Mouse (Mus musculus) spleen, adult 2 months (tissue): Measurements from ENCODE around the gene Naip2. TPM values are rescaled to one million over a fixed set of nuclear protein-coding genes. Genes with fewer than 3 reads are reported as not detected.
"Not testable (repeated sequence)": the region's sequence is repeated elsewhere in the genome, so short reads cannot be mapped to it uniquely, and the experiment has no call there.

Source experiments
- DNase-seq, 2 experiments: peaks; one replicate each; pipeline versions ENCODE4 v3.0.0 to v3.0.0-alpha.2; 2012 to 2021; ENCODE audit warnings: low spot score in 2 of 2, low read depth in 1 of 2
- H3K27ac ChIP-seq: fragments of 200-500 bp; 2 replicates; pipeline ENCODE4 v1.5.1; 2012; ENCODE audit warnings: low read length, inconsistent platforms; ENCODE audit not compliant: insufficient read depth
- H3K27me3 ChIP-seq: fragments of 200-500 bp; 2 replicates; pipeline ENCODE4 v1.6.1; 2012; ENCODE audit warnings: mild to moderate bottlenecking, moderate library complexity, low read length, inconsistent platforms; ENCODE audit not compliant: control insufficient read depth, insufficient read depth
- H3K36me3 ChIP-seq: fragments of 200-500 bp; 2 replicates; pipeline ENCODE4 v1.6.1; 2012; ENCODE audit warnings: mild to moderate bottlenecking, low read length, inconsistent platforms; ENCODE audit not compliant: control insufficient read depth, insufficient read depth
- H3K4me1 ChIP-seq: fragments of 200-500 bp; 2 replicates; pipeline ENCODE4 v1.6.1; 2011; ENCODE audit warnings: inconsistent platforms; ENCODE audit not compliant: control insufficient read depth, insufficient read depth, insufficient read length
- H3K4me3 ChIP-seq: fragments of 200-500 bp; 2 replicates; pipeline ENCODE4 v1.5.1; 2011; ENCODE audit warnings: mild to moderate bottlenecking, inconsistent platforms; ENCODE audit not compliant: insufficient read depth, insufficient read length; ENCODE audit errors: extremely low read depth
- CTCF ChIP-seq: fragments of 200-500 bp; IDR thresholded peaks from 2 replicates; pipeline ENCODE4 v1.5.1; 2011; ENCODE audit warnings: mild to moderate bottlenecking, inconsistent platforms; ENCODE audit not compliant: insufficient read depth, insufficient read length, insufficient replicate concordance; ENCODE audit errors: extremely low read depth
- POLR2A ChIP-seq: fragments of 200-500 bp; IDR thresholded peaks from 2 replicates; pipeline ENCODE4 v1.6.1; 2011; ENCODE audit warnings: low read depth, low read length, inconsistent platforms
- WGBS: fragments of 180-500 bp; shearing (Covaris S2); methylation state at CpG from one replicate; pipeline ENCODE4 v1.1.7; 2018; 5-methylcytosine and 5-hydroxymethylcytosine counted together
- polyA plus RNA-seq: library from polyadenylated mRNA; depleted of rRNA; stranded (reverse); fragments of >200 nt; gene quantifications from 2 replicates; pipeline ENCODE4 v1.2.3, GENCODE M21; 2012

Gene Naip2
- polyA plus RNA-seq, 1 experiment: 3.2 TPM

DNA sequence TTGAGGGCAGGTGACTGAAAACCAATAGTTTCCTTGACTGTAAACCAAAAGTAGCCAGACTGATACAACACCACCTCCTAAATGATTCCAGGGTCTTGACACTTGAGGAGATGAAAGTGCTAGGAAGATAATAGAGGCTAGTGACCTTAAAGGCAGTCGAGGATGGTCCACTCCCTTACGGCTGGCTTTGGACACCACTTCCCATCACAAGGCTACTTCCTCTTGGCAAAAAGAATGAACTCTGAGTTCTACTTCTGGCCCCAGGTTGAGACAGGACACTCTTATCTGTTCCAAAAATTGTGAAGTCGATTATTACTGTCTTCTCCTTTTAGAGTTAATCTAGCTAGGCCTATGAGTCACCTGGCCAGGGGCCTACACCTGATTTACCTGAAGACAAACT is 6.5 kb downstream of the Naip2 start:
- Histone ChIP-seq H3K36me3 (no peaks in the 10 kb centered on the region), H3K27me3 (no peaks in the 10 kb centered on the region), H3K4me1 (no peaks in the 10 kb centered on the region), H3K4me3 (no peak overlapping the region), H3K27ac (peak overlapping the region; percentile 9; the same call in 1 of the 2 replicates)
- TF ChIP-seq CTCF (no peak), POLR2A (no peak)
- DNase-seq: no peak
- WGBS: 83% methylated on average over 3 of the region's 3 CpGs

DNA sequence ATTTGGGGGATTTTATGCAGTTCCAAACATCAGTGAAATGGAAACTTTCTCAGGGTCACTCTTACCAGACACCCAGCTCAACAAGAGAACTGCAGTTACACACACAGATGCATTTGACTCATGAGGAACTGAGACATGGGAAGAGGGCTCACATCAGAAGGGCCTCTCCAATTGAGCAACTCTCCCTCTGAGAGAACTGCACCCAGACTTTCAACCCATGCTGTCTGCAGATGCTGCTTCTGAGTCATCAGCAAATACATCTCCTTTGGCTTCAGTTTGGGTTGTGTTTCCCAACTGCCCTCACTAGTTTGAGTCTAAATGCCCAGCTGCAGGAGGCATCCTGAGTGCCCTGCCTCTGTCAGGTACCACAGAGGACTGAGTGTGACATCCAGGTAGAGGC is 18.8 kb downstream of the Naip2 start:
- not testable (repeated sequence) for H3K27ac ChIP-seq, H3K36me3 ChIP-seq, H3K4me3 ChIP-seq, H3K4me1 ChIP-seq, DNase-seq, H3K27me3 ChIP-seq

DNA sequence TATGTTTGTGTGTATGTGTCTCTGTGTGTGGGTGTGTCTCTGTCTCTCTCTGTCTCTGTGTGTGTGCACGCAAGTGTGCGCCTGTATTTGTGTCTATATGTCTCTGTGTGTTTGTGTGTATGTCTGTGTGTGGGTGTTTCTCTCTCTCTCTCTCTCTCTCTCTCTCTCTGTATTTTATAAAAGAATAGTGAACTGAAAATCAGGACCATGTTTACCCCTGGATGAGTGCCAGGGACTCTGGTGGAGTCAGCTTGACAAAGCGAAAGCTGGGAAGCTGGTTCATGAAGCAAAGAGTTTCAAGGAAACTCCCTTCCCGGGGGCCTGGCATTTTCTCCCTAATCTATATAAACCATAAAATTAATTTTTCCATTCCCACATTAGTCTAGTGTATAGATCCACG is 27.5 kb downstream of the Naip2 start:
- not testable (repeated sequence) for H3K4me3 ChIP-seq, H3K27ac ChIP-seq, H3K27me3 ChIP-seq, DNase-seq, H3K36me3 ChIP-seq, H3K4me1 ChIP-seq
- WGBS: 86% methylated on average over 4 of the region's 5 CpGs

DNA sequence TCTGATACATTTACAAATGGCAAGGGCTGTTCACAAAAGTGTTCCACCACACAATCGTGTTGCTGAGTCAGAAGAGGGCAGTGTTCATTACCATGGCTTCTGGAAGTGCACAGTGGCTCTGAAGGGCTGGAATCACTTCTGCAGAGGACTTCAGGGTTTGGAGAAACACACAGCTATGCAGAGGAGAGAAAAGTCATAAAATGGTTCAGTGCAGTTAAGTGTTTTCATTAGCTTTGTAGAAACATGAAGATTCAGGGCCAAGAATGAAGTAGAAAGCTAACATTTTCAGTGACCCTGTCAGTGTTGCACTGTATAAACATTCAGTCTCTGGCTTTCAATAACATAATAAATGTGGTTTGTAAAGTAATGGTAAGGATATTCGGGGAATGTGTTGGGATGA is 35.5 kb downstream of the Naip2 start:
- not testable (repeated sequence) for DNase-seq, H3K36me3 ChIP-seq, H3K27me3 ChIP-seq, H3K4me1 ChIP-seq, H3K4me3 ChIP-seq, H3K27ac ChIP-seq
- whole genome bisulfite sequencing: 72% methylated on average over 2 of the region's 2 CpGs

DNA sequence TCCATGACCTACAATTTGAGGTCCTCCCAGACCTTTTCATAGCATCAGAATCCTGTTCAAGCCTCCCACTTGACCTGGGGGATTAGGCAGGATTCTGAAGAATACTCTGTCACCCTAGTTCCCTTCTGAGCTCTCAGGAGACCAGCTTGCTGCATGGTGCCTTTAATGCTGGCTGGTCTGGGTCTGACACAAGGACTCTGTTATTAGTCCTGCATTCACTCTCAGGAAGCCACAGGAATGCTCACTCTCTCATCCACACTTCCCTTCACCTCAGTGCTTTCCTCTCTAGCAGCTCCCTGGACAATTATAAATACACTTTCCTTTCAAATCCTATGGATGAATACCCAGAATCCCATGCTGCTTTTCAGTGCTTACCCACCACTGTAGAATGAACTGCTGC is 39.4 kb downstream of the Naip2 start:
- not testable (repeated sequence) for DNase-seq, H3K4me1 ChIP-seq, H3K27me3 ChIP-seq, H3K27ac ChIP-seq, H3K4me3 ChIP-seq, H3K36me3 ChIP-seq

DNA sequence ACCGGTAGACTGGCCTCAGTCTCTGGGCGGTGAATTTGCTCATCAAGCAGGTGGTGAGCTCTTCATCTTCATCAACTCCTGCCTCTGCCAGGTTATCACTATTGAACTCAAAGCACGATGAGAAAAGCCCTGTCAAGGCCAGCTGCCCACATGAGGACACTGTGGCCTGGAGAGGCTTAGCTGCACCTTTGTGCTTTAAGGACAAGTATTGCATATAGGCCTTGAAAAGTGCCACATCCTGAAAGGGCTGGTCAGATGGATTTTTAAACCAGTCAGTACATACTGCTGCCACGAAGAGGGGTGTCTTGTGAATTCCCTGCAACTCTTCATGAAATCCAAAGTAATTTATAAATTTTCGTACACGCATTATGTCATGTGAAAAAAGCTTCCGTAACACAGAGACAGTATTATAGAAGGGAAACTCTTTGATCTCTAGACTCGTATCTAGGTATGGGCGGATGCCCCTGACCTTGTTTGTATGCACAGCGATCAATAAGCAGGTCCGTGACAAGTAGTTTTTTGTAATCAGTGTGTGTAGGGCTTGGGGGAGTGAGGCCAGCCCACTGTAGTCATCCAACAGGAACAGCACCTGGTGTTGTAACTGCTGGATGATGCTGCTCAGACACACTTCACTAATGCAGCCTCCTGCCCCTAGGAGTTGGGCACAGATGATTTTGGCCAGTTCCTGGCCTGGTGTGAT is 40.6 kb downstream of the Naip2 start:
- H3K36me3 ChIP-seq, H3K27me3 ChIP-seq, H3K4me1 ChIP-seq, H3K27ac ChIP-seq, H3K4me3 ChIP-seq, DNase-seq: not testable (repeated sequence)
- 90% methylated on average over 11 of the region's 11 CpGs for WGBS

DNA sequence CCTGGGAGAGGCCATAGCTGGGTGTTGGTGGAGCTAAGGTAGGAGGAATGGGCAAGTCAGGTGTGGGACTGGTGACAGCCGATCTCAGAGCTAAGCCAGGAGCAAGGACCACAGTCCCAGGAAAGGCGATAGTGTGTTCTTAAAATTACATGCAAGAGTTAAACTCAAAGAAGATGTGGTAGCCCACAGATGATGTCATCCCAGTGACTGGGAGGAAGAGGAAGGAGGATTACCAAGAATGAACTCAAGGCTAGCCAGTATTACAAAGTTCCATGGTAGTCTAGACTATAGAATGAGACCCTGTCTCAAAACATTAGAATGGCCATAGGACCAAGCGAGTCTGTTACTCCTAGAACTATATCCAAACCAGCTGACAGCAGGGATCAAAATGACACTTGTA is 45.3 kb downstream of the Naip2 start:
- no peak overlapping the region for H3K27ac ChIP-seq
- WGBS: 83% methylated on average over 3 of the region's 3 CpGs
- TF ChIP-seq CTCF (no peak), POLR2A (no peak)

DNA sequence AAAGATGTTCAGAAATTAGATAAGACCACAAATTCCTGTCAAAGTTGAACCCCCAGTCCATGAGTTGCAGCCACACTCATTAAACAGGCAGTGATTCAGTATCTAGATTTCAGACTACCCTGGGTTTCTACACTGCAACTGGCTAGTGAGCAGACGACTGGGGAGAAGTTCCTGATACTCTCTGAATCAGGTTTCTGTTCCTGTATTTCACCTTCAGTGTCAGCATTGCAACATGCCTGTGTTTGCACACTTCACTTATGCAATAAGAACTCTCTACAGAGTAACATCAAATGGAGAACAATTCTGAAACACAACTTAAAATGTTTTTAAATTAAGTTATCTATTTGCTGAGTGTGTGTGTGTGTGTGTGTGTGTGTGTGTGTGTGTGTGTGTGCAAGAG is 49.2 kb downstream of the Naip2 start:
- Histone ChIP-seq H3K36me3 (no peaks in the 10 kb centered on the region), H3K4me1 (no peaks in the 10 kb centered on the region), H3K27ac (no peak overlapping the region), H3K4me3 (no peak overlapping the region), H3K27me3 (no peaks in the 10 kb centered on the region)
- WGBS: 11% methylated on average over 1 of the region's 1 CpGs
- no peak for TF ChIP-seq POLR2A
- TF ChIP-seq CTCF: no peak
- peak in 1 of 2 experiments; percentile 4 for DNase-seq

More for the DNA sequence above, 45.3 kb downstream of the Naip2 start:
- no peaks in the 10 kb centered on the region for H3K36me3 ChIP-seq
- H3K27me3 ChIP-seq: no peaks in the 10 kb centered on the region
- no peak overlapping the region for H3K4me3 ChIP-seq
- H3K4me1 ChIP-seq: no peaks in the 10 kb centered on the region
- no peak for DNase-seq
